Mouse (Mus musculus) liver, embryonic 13.5 days (tissue): ENCODE measurements around the gene Endou. TPM values are rescaled to one million over a fixed set of nuclear protein-coding genes. Genes with fewer than 3 reads are reported as not detected.
A peak's percentile ranks its signal among the peaks of the same experiment; 100 is the strongest.
"Not testable (repeated sequence)": the region's sequence is repeated elsewhere in the genome, so short reads cannot be mapped to it uniquely, and the experiment has no call there.

ENCODE experiments used
- ATAC-seq: fragments of 200-750 bp; cut with Nextera tagmentation; 2 replicates; pipeline ENCODE4 v1.8.0; 2017; ENCODE audit warnings: low read depth, mild to moderate bottlenecking, moderate number of reproducible peaks, moderate library complexity
- DNase-seq: peaks from one replicate; pipeline ENCODE4 v3.0.0; 2022
- H3K27ac ChIP-seq: fragments of 300-500 bp; sonication (generic); 2 replicates; pipeline ENCODE4 v1.5.1; 2015; ENCODE audit warnings: moderate library complexity, mild to moderate bottlenecking, inconsistent platforms
- H3K27me3 ChIP-seq: fragments of 300-500 bp; sonication (generic); 2 replicates; pipeline ENCODE4 v1.6.1; 2015; ENCODE audit warnings: mild to moderate bottlenecking, inconsistent platforms
- H3K36me3 ChIP-seq: fragments of 300-500 bp; sonication (generic); 2 replicates; pipeline ENCODE4 v1.6.1; 2015; ENCODE audit warnings: mild to moderate bottlenecking, inconsistent platforms
- H3K4me1 ChIP-seq: fragments of 300-500 bp; sonication (generic); replicated peaks from 2 replicates; pipeline ENCODE4 v1.6.1; 2015; ENCODE audit warnings: inconsistent platforms
- H3K4me2 ChIP-seq: fragments of 300-500 bp; sonication (generic); 2 replicates; pipeline ENCODE4 v1.6.1; 2015; ENCODE audit warnings: inconsistent platforms, mild to moderate bottlenecking, moderate library complexity
- H3K4me3 ChIP-seq: fragments of 300-500 bp; sonication (generic); replicated peaks from 2 replicates; pipeline ENCODE4 v1.5.1; 2015; ENCODE audit warnings: mild to moderate bottlenecking, inconsistent platforms
- H3K9ac ChIP-seq: fragments of 300-500 bp; sonication (generic); 2 replicates; pipeline ENCODE4 v1.6.1; 2015; ENCODE audit warnings: mild to moderate bottlenecking, inconsistent platforms
- H3K9me3 ChIP-seq: fragments of 300-500 bp; sonication (generic); replicated peaks from 2 replicates; pipeline ENCODE4 v1.6.1; 2016; ENCODE audit warnings: inconsistent platforms
- WGBS: fragments of 180-500 bp; shearing (Covaris S2); methylation state at CpG from one replicate; pipeline ENCODE4 v1.1.7; 2015; ENCODE audit not compliant: insufficient replicate concordance; 5-methylcytosine and 5-hydroxymethylcytosine counted together
- polyA plus RNA-seq: library from polyadenylated mRNA; unstranded; fragments of >200 nt; fragmentation: Nextera tagmentation; extraction: Ambion mirVana; gene quantifications from 2 replicates; pipeline ENCODE4 v1.2.1, GENCODE M21; 2015

Endou gene
- polyA plus RNA-seq, 1 experiment from 2014 or later = not detected

- H3K4me2 ChIP-seq = no peak overlapping the region
- no peak overlapping the region for H3K9ac ChIP-seq
- H3K27me3 ChIP-seq = no peaks in the 10 kb centered on the region
- 81% methylated on average over 18 of the region's 18 CpGs for WGBS
- no peak for DNase-seq
- H3K27ac ChIP-seq = no peak overlapping the region
- peaks cover 18% of the 10 kb centered on the region for H3K4me1 ChIP-seq
- no peaks in the 10 kb centered on the region for H3K9me3 ChIP-seq
- no peak for ATAC-seq
- no peak overlapping the region for H3K4me3 ChIP-seq
- peaks cover 85% of the 10 kb centered on the region for H3K36me3 ChIP-seq
Observed at GRCm38 (mm10) chr15:97679991-97680681, 51.0 kb downstream of the Endou start.

- WGBS = 88% methylated on average over 3 of the region's 3 CpGs
- Histone ChIP-seq H3K4me3 (no peak overlapping the region), H3K9ac (no peak overlapping the region), H3K9me3 (no peaks in the 10 kb centered on the region), H3K4me2 (no peak overlapping the region), H3K36me3 (peaks cover 80% of the 10 kb centered on the region), H3K27ac (no peak overlapping the region), H3K4me1 (no peaks in the 10 kb centered on the region; the same call in 1 of the 2 replicates), H3K27me3 (no peaks in the 10 kb centered on the region)
- DNase-seq (no peak), ATAC-seq (no peak)
Observed at GRCm38 (mm10) chr15:97677341-97677740, 53.8 kb downstream of the Endou start.

- WGBS = 79% methylated on average over 13 of the region's 13 CpGs
- Histone ChIP-seq H3K36me3 (peaks cover 69% of the 10 kb centered on the region), H3K4me1 (no peaks in the 10 kb centered on the region; the same call in 1 of the 2 replicates), H3K9me3 (no peaks in the 10 kb centered on the region), H3K4me3 (no peak overlapping the region), H3K9ac (no peak overlapping the region), H3K27me3 (no peaks in the 10 kb centered on the region), H3K4me2 (no peak overlapping the region), H3K27ac (no peak overlapping the region; the same call in 1 of the 2 replicates)
- ATAC-seq (no peak), DNase-seq (no peak)
Observed at GRCm38 (mm10) chr15:97675927-97676326, 55.2 kb downstream of the Endou start.

DNA sequence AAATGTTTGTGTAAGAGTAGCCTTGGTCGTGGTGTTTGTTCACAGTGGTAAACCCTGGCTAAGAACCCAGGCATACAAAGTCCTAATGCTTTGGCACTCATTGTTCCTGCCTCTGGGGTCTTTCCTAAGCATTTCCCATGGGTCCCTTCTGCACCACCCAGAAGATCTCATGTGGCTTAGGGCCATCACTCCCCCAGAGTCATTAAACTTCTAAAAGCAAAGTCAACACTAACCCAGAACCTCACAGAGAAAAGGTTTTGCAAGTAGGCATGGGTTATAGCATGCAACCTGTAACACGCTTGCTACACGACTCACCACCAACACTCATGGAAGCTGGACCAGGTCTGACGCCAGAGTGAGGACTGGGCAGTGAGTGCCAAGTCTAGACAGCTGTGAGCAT lies 56.7 kb downstream of the Endou start:
- H3K4me2 ChIP-seq = no peak overlapping the region
- H3K9ac ChIP-seq = no peak overlapping the region
- ATAC-seq = no peak
- WGBS = 82% methylated on average over 4 of the region's 4 CpGs
- no peaks in the 10 kb centered on the region for H3K9me3 ChIP-seq
- no peaks in the 10 kb centered on the region for H3K4me1 ChIP-seq
- H3K27ac ChIP-seq = no peak overlapping the region
- H3K27me3 ChIP-seq = no peaks in the 10 kb centered on the region
- peaks cover 59% of the 10 kb centered on the region for H3K36me3 ChIP-seq
- H3K4me3 ChIP-seq = no peak overlapping the region
- DNase-seq = no peak

DNA sequence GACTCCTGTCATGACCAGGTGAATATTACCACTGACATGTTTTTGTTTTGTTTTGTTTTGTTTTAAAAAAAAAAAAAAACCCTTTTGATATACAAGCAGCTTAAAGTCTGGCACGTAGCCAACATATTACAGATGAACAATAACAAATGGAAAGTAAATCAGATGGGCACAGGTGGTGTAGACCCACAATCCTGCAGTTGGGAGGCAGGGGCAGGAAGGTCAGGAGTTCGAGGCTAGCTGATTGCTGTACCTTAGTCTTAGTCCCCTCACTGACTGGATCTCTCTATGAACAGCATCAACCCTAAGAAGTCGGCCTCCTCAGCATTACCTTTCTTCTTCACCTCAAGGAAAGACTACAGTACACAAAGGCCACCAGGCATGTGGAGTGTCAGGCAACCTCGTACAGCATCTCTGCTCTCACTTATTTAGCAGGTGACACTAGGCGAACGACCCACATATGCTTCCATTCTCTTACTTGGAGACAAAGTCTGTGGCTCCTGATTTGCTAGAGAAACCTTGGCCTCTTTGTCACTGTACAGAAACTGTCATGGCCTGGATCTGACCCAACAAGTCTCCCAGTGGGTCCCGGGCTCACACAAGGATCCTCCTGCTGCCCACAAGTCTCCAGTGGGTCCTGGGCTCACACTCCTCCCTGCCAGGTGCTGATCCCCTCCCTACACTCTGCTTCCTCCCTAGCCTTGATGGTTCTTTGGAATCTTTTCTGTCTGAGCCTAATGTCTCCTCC lies 57.7 kb downstream of the Endou start:
- H3K9ac ChIP-seq = no peak overlapping the region

DNA sequence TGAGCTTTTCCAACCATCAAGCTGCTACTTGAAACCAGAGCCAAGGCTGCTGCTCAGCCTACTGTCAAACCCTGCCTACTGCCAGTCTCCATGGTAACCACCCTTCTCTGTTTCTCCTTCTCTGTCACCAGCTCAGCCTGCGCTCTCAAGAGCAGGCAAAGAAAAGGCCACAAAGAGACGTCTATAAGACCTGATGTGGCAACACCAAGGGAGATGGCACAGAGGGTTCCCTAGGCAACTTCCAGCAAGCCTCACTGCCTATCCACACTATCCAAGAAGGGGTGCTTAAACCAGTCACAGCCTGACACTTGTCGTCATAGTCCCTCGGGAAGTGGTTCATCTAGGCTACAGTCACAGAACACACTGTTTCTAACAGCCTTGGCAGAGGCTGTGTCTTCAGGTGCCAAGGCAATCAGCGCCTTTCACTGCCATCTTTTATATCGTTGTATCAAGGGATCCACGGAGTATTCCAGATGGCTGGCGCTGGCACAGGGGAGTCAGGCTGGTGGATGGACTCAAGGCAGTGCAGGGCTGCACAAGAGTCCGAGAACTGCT lies 58.9 kb downstream of the Endou start:
- Histone ChIP-seq H3K9ac (no peak overlapping the region), H3K9me3 (no peaks in the 10 kb centered on the region), H3K4me3 (no peak overlapping the region), H3K27ac (no peak overlapping the region), H3K4me1 (no peaks in the 10 kb centered on the region), H3K27me3 (no peaks in the 10 kb centered on the region), H3K36me3 (peaks cover 44% of the 10 kb centered on the region), H3K4me2 (no peak overlapping the region)
- WGBS = 72% methylated on average over 9 of the region's 9 CpGs
- ATAC-seq (no peak), DNase-seq (no peak)

More for the DNA sequence above, 57.7 kb downstream of the Endou start:
- H3K36me3 ChIP-seq = peaks cover 56% of the 10 kb centered on the region
- DNase-seq = no peak
- H3K27me3 ChIP-seq = no peaks in the 10 kb centered on the region
- no peak overlapping the region for H3K4me3 ChIP-seq
- no peaks in the 10 kb centered on the region for H3K4me1 ChIP-seq
- no peaks in the 10 kb centered on the region for H3K9me3 ChIP-seq
- H3K4me2 ChIP-seq = no peak overlapping the region
- no peak overlapping the region for H3K27ac ChIP-seq
- no peak for ATAC-seq
- WGBS = 77% methylated on average over 7 of the region's 7 CpGs

- Histone ChIP-seq H3K27ac (no peak overlapping the region), H3K9ac (no peak overlapping the region), H3K4me3 (no peak overlapping the region), H3K36me3 (peaks cover 27% of the 10 kb centered on the region), H3K4me2 (no peak overlapping the region), H3K9me3 (no peaks in the 10 kb centered on the region), H3K27me3 (no peaks in the 10 kb centered on the region), H3K4me1 (no peaks in the 10 kb centered on the region)
- DNase-seq = no peak
- WGBS = 60% methylated on average over 6 of the region's 6 CpGs
- no peak for ATAC-seq
Observed at GRCm38 (mm10) chr15:97670554-97670953, 60.6 kb downstream of the Endou start.

GRCm38 (mm10) chr15:97668158-97668877 lies 62.8 kb downstream of the Endou start:
- ATAC-seq, H3K4me1 ChIP-seq, H3K27me3 ChIP-seq, H3K27ac ChIP-seq, H3K4me3 ChIP-seq, H3K4me2 ChIP-seq, DNase-seq, H3K36me3 ChIP-seq, H3K9ac ChIP-seq, H3K9me3 ChIP-seq: not testable (repeated sequence)
- WGBS = 48% methylated on average over 17 of the region's 17 CpGs

GRCm38 (mm10) chr15:97667437-97667836 lies 63.7 kb downstream of the Endou start:
- ATAC-seq (no peak), DNase-seq (peak; percentile 51)
- H3K4me2 ChIP-seq = peak overlapping the region; percentile 21
- H3K27me3 ChIP-seq = no peaks in the 10 kb centered on the region
- H3K4me1 ChIP-seq = peaks cover 8% of the 10 kb centered on the region
- no peak overlapping the region for H3K4me3 ChIP-seq
- 29% methylated on average over 7 of the region's 7 CpGs for WGBS
- H3K36me3 ChIP-seq = peaks cover 3% of the 10 kb centered on the region
- H3K27ac ChIP-seq = no peak overlapping the region
- H3K9ac ChIP-seq = no peak overlapping the region
- no peaks in the 10 kb centered on the region for H3K9me3 ChIP-seq

GRCm38 (mm10) chr15:97666457-97666770 lies 64.7 kb downstream of the Endou start:
- no peaks in the 10 kb centered on the region for H3K36me3 ChIP-seq
- peaks cover 8% of the 10 kb centered on the region for H3K4me1 ChIP-seq
- no peaks in the 10 kb centered on the region for H3K27me3 ChIP-seq
- H3K4me3 ChIP-seq = no peak overlapping the region
- H3K9me3 ChIP-seq = no peaks in the 10 kb centered on the region
- H3K27ac ChIP-seq = no peak overlapping the region
- DNase-seq (no peak), ATAC-seq (no peak)
- no peak overlapping the region for H3K9ac ChIP-seq
- no peak overlapping the region for H3K4me2 ChIP-seq
- 84% methylated on average over 10 of the region's 10 CpGs for WGBS

- H3K9ac ChIP-seq = no peak overlapping the region
- 61% methylated on average over 25 of the region's 25 CpGs for WGBS
Observed at GRCm38 (mm10) chr15:97665770-97666456, 65.2 kb downstream of the Endou start.

More at GRCm38 (mm10) chr15:97665770-97666456, 65.2 kb downstream of the Endou start:
- ATAC-seq (no peak), DNase-seq (no peak)
- Histone ChIP-seq H3K36me3 (no peaks in the 10 kb centered on the region), H3K4me2 (no peak overlapping the region), H3K4me3 (no peak overlapping the region), H3K4me1 (peaks cover 8% of the 10 kb centered on the region), H3K27me3 (no peaks in the 10 kb centered on the region), H3K9me3 (no peaks in the 10 kb centered on the region), H3K27ac (no peak overlapping the region)
